Mouse (Mus musculus): ENCODE measurements at regions not wholly inside any gene's neighbourhood (a gene's known extent, or its start where the extent isn't known, plus 50 kb on each side); places are given as distances from the start of the nearest gene placed in this dataset.
A peak's percentile ranks its signal among the peaks of the same experiment; 100 is the strongest.

DNA sequence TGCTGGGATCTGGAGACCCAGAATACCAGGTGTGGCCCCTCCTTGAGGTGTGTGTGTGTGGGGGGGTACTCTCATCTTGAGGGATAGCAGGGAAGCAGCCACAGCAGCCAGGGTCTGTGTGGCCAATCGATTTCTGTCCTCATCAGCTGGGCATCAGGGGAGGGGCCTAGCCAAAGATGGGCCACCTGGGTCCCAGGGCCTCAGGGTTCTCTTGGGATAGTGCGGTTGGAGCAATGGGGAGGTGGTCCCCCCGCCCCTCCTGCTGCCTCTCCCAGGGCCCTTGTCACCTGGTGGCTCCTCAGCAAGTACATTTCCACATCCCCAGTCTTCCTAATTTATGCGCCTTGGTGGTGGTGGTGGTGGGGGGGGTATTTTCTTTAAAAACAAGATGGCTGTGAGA, 55.4 kb downstream of the Uncx start:
- Histone ChIP-seq H3K36me3 (replicated peaks; ENCODE audit: control insufficient read depth, insufficient read depth, low read length) (no peaks in the 10 kb centered on the region), H3K4me1 (ENCODE audit: control insufficient read depth, insufficient read depth) (no peaks in the 10 kb centered on the region), H3K4me2 (ENCODE audit: low read depth, low read length) (no peak overlapping the region), H3K9me3 (replicated peaks; ENCODE audit: control insufficient read depth, low read length) (no peaks in the 10 kb centered on the region), H3K4me3 (ENCODE audit: low read depth, low read length) (no peak overlapping the region), H3K27ac (ENCODE audit: low read depth) (no peak overlapping the region), H3K9ac (replicated peaks; ENCODE audit: low read depth, low read length) (no peak overlapping the region), H3K27me3 (ENCODE audit: control insufficient read depth, insufficient read depth, low read length) (peaks cover 81% of the 10 kb centered on the region)
- DNase-seq (ENCODE audit: low spot score) (no peak), ATAC-seq (ENCODE audit: insufficient read depth, low read depth) (no peak)
- WGBS = 24% methylated on average over 4 of the region's 4 CpGs
- TF ChIP-seq CTCF (IDR thresholded peaks at IDR 0.05; ENCODE audit: low read depth) (no peak), EP300 (IDR thresholded peaks at IDR 0.05; ENCODE audit: low read depth) (no peak)

DNA sequence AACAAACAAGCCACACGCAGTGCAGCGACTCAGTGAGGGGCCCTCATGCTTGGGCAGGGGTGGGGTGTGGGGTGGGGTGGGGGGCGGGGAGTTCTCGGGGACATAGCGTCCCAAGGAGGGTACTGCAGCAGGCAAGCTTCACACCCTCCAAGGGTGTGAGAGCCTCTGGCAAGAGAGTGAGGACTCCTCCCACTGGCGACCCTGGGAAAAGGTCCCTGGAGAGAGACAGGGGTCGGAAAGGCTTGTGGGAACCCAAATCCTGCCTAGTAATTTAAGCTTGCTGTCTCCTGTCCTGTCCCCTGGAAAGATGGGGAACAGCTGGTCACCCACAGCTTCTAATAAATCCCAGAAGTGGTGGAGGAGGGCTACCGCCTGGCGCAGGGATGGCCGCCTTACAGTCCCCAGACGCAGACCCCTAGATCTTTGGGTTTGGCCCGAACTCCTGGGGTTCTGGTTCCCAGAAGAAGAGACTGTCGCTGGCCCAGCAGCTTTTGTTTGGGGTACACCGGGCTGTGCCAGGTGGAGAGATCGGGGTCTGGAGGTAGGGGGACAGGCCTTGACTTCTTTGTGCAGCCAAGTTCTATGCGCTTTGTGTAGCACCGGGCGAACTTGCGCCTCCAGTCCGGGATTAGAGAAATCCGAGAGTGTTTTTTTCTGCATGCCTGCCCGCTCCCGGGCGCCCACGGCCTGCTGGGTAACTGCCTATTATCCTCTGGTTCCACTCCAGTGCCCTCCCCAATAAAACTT, 56.1 kb downstream of the Uncx start:
- Histone ChIP-seq H3K36me3 (replicated peaks; ENCODE audit: control insufficient read depth, insufficient read depth, low read length) (no peaks in the 10 kb centered on the region), H3K4me1 (ENCODE audit: control insufficient read depth, insufficient read depth) (no peaks in the 10 kb centered on the region), H3K9me3 (replicated peaks; ENCODE audit: control insufficient read depth, low read length) (no peaks in the 10 kb centered on the region), H3K4me2 (ENCODE audit: low read depth, low read length) (0 out of 2 replicates have a peak overlapping the region, but pooled peaks have one; percentile 16), H3K27ac (ENCODE audit: low read depth) (no peak overlapping the region), H3K27me3 (ENCODE audit: control insufficient read depth, insufficient read depth, low read length) (peaks cover 81% of the 10 kb centered on the region), H3K9ac (replicated peaks; ENCODE audit: low read depth, low read length) (no peak overlapping the region), H3K4me3 (ENCODE audit: low read depth, low read length) (peak overlapping the region; percentile 8; the same call in 1 of the 2 replicates)
- TF ChIP-seq EP300 (IDR thresholded peaks at IDR 0.05; ENCODE audit: low read depth) = no peak
- no peak for TF ChIP-seq CTCF (IDR thresholded peaks at IDR 0.05; ENCODE audit: low read depth)
- whole genome bisulfite sequencing = 3% methylated on average over 25 of the region's 25 CpGs
- no peak for ATAC-seq (ENCODE audit: insufficient read depth, low read depth)
- no peak for DNase-seq (ENCODE audit: low spot score)

DNA sequence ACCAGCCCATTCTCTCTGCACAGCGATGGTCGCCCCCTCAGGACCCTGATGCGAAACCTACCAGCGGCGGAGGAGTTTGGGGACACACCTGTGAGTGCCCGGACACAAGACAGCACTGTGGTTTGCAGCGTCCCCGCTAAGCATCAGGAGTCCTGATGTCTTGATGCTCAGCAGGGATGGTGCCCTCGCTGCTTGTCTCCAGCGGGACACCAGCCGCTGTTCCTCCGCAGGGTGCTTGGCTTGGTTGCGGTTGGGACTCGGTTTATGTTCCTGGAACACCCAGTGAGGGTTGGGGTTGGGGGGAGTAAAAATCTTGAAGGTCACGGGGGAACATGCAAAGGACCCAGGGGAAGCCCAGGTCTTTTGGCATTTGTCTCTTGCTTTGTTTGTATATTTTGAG, 56.9 kb downstream of the Uncx start:
- no peak overlapping the region for H3K4me2 ChIP-seq (ENCODE audit: low read depth, low read length)
- 3% methylated on average over 15 of the region's 15 CpGs for WGBS
- no peaks in the 10 kb centered on the region for H3K36me3 ChIP-seq (replicated peaks; ENCODE audit: control insufficient read depth, insufficient read depth, low read length)
- no peak for ATAC-seq (ENCODE audit: insufficient read depth, low read depth)
- H3K9me3 ChIP-seq (replicated peaks; ENCODE audit: control insufficient read depth, low read length) = no peaks in the 10 kb centered on the region
- no peak for TF ChIP-seq EP300 (IDR thresholded peaks at IDR 0.05; ENCODE audit: low read depth)
- TF ChIP-seq CTCF (IDR thresholded peaks at IDR 0.05; ENCODE audit: low read depth) = no peak
- H3K4me3 ChIP-seq (ENCODE audit: low read depth, low read length) = no peak overlapping the region
- no peak overlapping the region for H3K27ac ChIP-seq (ENCODE audit: low read depth)
- no peaks in the 10 kb centered on the region for H3K4me1 ChIP-seq (ENCODE audit: control insufficient read depth, insufficient read depth)
- no peak for DNase-seq (ENCODE audit: low spot score)
- peaks cover 80% of the 10 kb centered on the region for H3K27me3 ChIP-seq (ENCODE audit: control insufficient read depth, insufficient read depth, low read length)
- H3K9ac ChIP-seq (replicated peaks; ENCODE audit: low read depth, low read length) = no peak overlapping the region

DNA sequence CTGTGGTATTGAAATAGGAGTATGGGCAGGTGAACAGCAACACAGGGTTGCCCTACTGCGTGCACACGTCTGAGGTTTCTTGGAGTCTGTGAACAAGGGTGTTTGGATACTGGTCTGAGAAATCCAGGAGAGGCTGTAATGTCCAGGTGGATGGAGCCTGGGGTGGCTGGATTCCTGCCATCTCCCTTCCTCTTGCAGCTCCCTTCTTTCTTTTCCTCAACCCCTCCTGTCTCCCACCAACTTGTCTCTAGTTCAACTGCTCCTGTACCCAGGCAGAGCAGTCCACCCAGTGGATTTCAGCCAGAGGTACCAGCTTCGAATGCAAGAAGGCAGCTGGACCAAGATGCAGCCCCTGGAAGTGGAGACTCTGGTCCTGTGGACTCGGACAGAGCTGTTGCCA, 59.6 kb downstream of the Uncx start:
- H3K4me1 ChIP-seq (ENCODE audit: control insufficient read depth, insufficient read depth) = no peaks in the 10 kb centered on the region
- no peak for TF ChIP-seq EP300 (IDR thresholded peaks at IDR 0.05; ENCODE audit: low read depth)
- TF ChIP-seq CTCF (IDR thresholded peaks at IDR 0.05; ENCODE audit: low read depth) = no peak
- no peak overlapping the region for H3K4me3 ChIP-seq (ENCODE audit: low read depth, low read length)
- H3K9me3 ChIP-seq (replicated peaks; ENCODE audit: control insufficient read depth, low read length) = no peaks in the 10 kb centered on the region
- no peak overlapping the region for H3K9ac ChIP-seq (replicated peaks; ENCODE audit: low read depth, low read length)
- ATAC-seq (ENCODE audit: insufficient read depth, low read depth) (no peak), DNase-seq (ENCODE audit: low spot score) (no peak)
- no peaks in the 10 kb centered on the region for H3K36me3 ChIP-seq (replicated peaks; ENCODE audit: control insufficient read depth, insufficient read depth, low read length)
- H3K27me3 ChIP-seq (ENCODE audit: control insufficient read depth, insufficient read depth, low read length) = peaks cover 74% of the 10 kb centered on the region
- no peak overlapping the region for H3K4me2 ChIP-seq (ENCODE audit: low read depth, low read length)
- 59% methylated on average over 4 of the region's 4 CpGs for WGBS
- no peak overlapping the region for H3K27ac ChIP-seq (ENCODE audit: low read depth)

DNA sequence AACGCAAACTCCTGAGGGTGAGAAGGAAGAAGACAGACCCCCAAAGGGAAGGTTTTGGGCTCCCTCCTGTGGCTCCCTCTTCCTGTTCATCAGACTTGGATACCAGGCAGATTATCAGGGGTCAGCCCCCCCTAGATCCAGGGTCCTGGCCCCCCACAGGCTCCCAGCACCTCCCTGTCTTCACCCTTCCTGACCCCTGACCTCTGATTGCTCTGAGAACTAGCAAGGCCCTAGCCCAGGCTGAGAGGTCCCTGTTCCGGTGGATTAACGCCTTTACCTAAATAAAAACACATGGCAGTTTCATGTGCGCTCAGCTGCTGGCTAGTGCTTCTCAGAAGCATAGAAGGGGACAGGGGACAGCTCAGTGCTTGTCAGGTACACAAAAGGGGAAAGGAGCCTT, 60.2 kb downstream of the Uncx start:
- DNase-seq (ENCODE audit: low spot score) (no peak), ATAC-seq (ENCODE audit: insufficient read depth, low read depth) (no peak)
- Histone ChIP-seq H3K36me3 (replicated peaks; ENCODE audit: control insufficient read depth, insufficient read depth, low read length) (no peaks in the 10 kb centered on the region), H3K27ac (ENCODE audit: low read depth) (no peak overlapping the region), H3K27me3 (ENCODE audit: control insufficient read depth, insufficient read depth, low read length) (peaks cover 68% of the 10 kb centered on the region), H3K4me2 (ENCODE audit: low read depth, low read length) (no peak overlapping the region), H3K9ac (replicated peaks; ENCODE audit: low read depth, low read length) (no peak overlapping the region), H3K4me3 (ENCODE audit: low read depth, low read length) (no peak overlapping the region), H3K9me3 (replicated peaks; ENCODE audit: control insufficient read depth, low read length) (no peaks in the 10 kb centered on the region), H3K4me1 (ENCODE audit: control insufficient read depth, insufficient read depth) (no peaks in the 10 kb centered on the region)
- no peak for TF ChIP-seq EP300 (IDR thresholded peaks at IDR 0.05; ENCODE audit: low read depth)
- TF ChIP-seq CTCF (IDR thresholded peaks at IDR 0.05; ENCODE audit: low read depth) = no peak
- 17% methylated on average over 4 of the region's 4 CpGs for WGBS

DNA sequence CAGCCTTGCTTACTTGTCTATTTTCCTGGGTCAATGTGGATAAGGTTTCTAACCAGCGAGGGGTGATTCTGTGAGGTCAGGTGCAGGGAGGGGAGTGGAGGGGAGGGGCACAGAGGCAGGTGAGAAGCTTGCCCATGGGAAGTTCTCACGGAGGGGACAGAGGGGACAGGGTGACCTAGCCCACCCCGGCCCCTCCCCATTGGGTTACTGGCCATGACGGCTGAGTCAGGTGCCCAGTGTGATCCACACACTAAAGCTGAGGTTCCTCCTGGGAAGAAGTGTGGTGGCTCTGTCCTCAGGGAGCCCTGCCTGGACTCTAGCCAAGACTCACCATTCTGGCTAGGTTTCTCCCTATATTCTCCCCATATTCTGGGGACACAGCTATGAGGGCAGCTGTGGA, 61.0 kb downstream of the Uncx start:
- no peak for TF ChIP-seq CTCF (IDR thresholded peaks at IDR 0.05; ENCODE audit: low read depth)
- no peak for TF ChIP-seq EP300 (IDR thresholded peaks at IDR 0.05; ENCODE audit: low read depth)
- Histone ChIP-seq H3K27me3 (ENCODE audit: control insufficient read depth, insufficient read depth, low read length) (peaks cover 60% of the 10 kb centered on the region), H3K9ac (replicated peaks; ENCODE audit: low read depth, low read length) (no peak overlapping the region), H3K36me3 (replicated peaks; ENCODE audit: control insufficient read depth, insufficient read depth, low read length) (no peaks in the 10 kb centered on the region), H3K4me3 (ENCODE audit: low read depth, low read length) (no peak overlapping the region), H3K9me3 (replicated peaks; ENCODE audit: control insufficient read depth, low read length) (no peaks in the 10 kb centered on the region), H3K27ac (ENCODE audit: low read depth) (no peak overlapping the region), H3K4me2 (ENCODE audit: low read depth, low read length) (no peak overlapping the region), H3K4me1 (ENCODE audit: control insufficient read depth, insufficient read depth) (no peaks in the 10 kb centered on the region)
- ATAC-seq (ENCODE audit: insufficient read depth, low read depth) = no peak
- no peak for DNase-seq (ENCODE audit: low spot score)
- 35% methylated on average over 4 of the region's 4 CpGs for WGBS
